Mouse (Mus musculus) embryonic fibroblast, embryonic 13.5 days (primary cell): ENCODE results near the gene Tns4. TPM values are rescaled to one million over a fixed set of nuclear protein-coding genes. Genes with fewer than 3 reads are reported as not detected.

Source experiments
- H3K27ac ChIP-seq: 2 replicates; pipeline ENCODE4 v1.5.1; 2012; ENCODE audit warnings: low read length, control low read depth, inconsistent platforms; ENCODE audit not compliant: insufficient read depth
- H3K4me1 ChIP-seq: 2 replicates; pipeline ENCODE4 v1.6.1; 2011; ENCODE audit warnings: low read length; ENCODE audit not compliant: control insufficient read depth, insufficient read depth
- H3K4me3 ChIP-seq: 2 replicates; pipeline ENCODE4 v1.5.1; 2011; ENCODE audit warnings: mild to moderate bottlenecking, control low read depth, low read length; ENCODE audit not compliant: insufficient read depth
- CTCF ChIP-seq: IDR thresholded peaks from 2 replicates; pipeline ENCODE4 v1.5.1; 2011; ENCODE audit warnings: mild to moderate bottlenecking, control low read depth, low read length, moderate library complexity, borderline replicate concordance; ENCODE audit not compliant: insufficient read depth
- POLR2A ChIP-seq: IDR thresholded peaks from 2 replicates; pipeline ENCODE4 v1.6.1; 2011; ENCODE audit warnings: low read depth, mild to moderate bottlenecking, control low read depth, low read length, moderate library complexity
- polyA plus RNA-seq: library from polyadenylated mRNA; stranded (reverse); fragments of >200 nt; gene quantifications from 2 replicates; pipeline ENCODE4 v1.2.4, GENCODE M21; 2011; ENCODE audit warnings: low read depth; ENCODE audit not compliant: missing spikeins, insufficient read length

Tns4 gene
- polyA plus RNA-seq, 1 experiment, result not detected

GRCm38 (mm10) chr11:99071866-99072265, 17.2 kb downstream of the Tns4 start:
- no peak for TF ChIP-seq POLR2A
- no peak for TF ChIP-seq CTCF
- H3K27ac ChIP-seq, result no peak overlapping the region
- H3K4me1 ChIP-seq, result no peaks in the 10 kb centered on the region
- no peak overlapping the region for H3K4me3 ChIP-seq

GRCm38 (mm10) chr11:99068455-99068854, 20.7 kb downstream of the Tns4 start:
- no peak for TF ChIP-seq POLR2A
- no peak for TF ChIP-seq CTCF

GRCm38 (mm10) chr11:99067591-99067990, 21.5 kb downstream of the Tns4 start:
- TF ChIP-seq POLR2A (no peak), CTCF (no peak)
- no peak overlapping the region for H3K4me3 ChIP-seq
- H3K27ac ChIP-seq, result no peak overlapping the region
- no peaks in the 10 kb centered on the region for H3K4me1 ChIP-seq

More at GRCm38 (mm10) chr11:99068455-99068854, 20.7 kb downstream of the Tns4 start:
- Histone ChIP-seq H3K4me1 (no peaks in the 10 kb centered on the region), H3K4me3 (no peak overlapping the region), H3K27ac (no peak overlapping the region)

GRCm38 (mm10) chr11:99065979-99066378, 23.1 kb downstream of the Tns4 start:
- H3K27ac ChIP-seq, result no peak overlapping the region
- TF ChIP-seq POLR2A, result no peak
- TF ChIP-seq CTCF, result peak; percentile 87
- H3K4me3 ChIP-seq, result no peak overlapping the region
- H3K4me1 ChIP-seq, result no peaks in the 10 kb centered on the region

GRCm38 (mm10) chr11:99065353-99065752, 23.8 kb downstream of the Tns4 start:
- Histone ChIP-seq H3K27ac (no peak overlapping the region), H3K4me1 (no peaks in the 10 kb centered on the region)
- TF ChIP-seq POLR2A, result no peak
- TF ChIP-seq CTCF, result no peak

GRCm38 (mm10) chr11:99063406-99064131, 25.5 kb downstream of the Tns4 start:
- Histone ChIP-seq H3K27ac (no peak overlapping the region), H3K4me3 (no peak overlapping the region), H3K4me1 (no peaks in the 10 kb centered on the region)
- TF ChIP-seq POLR2A (no peak), CTCF (no peak)

More at GRCm38 (mm10) chr11:99065353-99065752, 23.8 kb downstream of the Tns4 start:
- H3K4me3 ChIP-seq, result no peak overlapping the region

GRCm38 (mm10) chr11:99062661-99063060, 26.4 kb downstream of the Tns4 start:
- Histone ChIP-seq H3K4me1 (no peaks in the 10 kb centered on the region), H3K4me3 (no peak overlapping the region), H3K27ac (no peak overlapping the region)
- no peak for TF ChIP-seq POLR2A
- no peak for TF ChIP-seq CTCF

GRCm38 (mm10) chr11:99060435-99060834, 28.7 kb downstream of the Tns4 start:
- TF ChIP-seq POLR2A (no peak), CTCF (no peak)
- Histone ChIP-seq H3K27ac (no peak overlapping the region), H3K4me3 (no peak overlapping the region), H3K4me1 (no peaks in the 10 kb centered on the region)

- H3K4me1 ChIP-seq, result no peaks in the 10 kb centered on the region
- no peak overlapping the region for H3K27ac ChIP-seq
- TF ChIP-seq POLR2A, result no peak
- TF ChIP-seq CTCF, result no peak
- no peak overlapping the region for H3K4me3 ChIP-seq
Observed at GRCm38 (mm10) chr11:99055571-99056452, 33.3 kb downstream of the Tns4 start.

GRCm38 (mm10) chr11:99055143-99055542, 34.0 kb downstream of the Tns4 start:
- Histone ChIP-seq H3K4me1 (no peaks in the 10 kb centered on the region), H3K27ac (no peak overlapping the region), H3K4me3 (no peak overlapping the region)
- TF ChIP-seq POLR2A, result 0 out of 2 replicates have a peak, but pooled peaks have one; percentile 12
- no peak for TF ChIP-seq CTCF
